Mouse (Mus musculus) CH12F3 (cell line): ENCODE data around the gene Atg5.
"Not testable (repeated sequence)": the region's sequence is repeated elsewhere in the genome, so short reads cannot be mapped to it uniquely, and the experiment has no call there.

Experiments used
- in situ Hi-C: fragments of 300-500 bp; cut with MboI; formaldehyde crosslinking; loops from 2 replicates; pipeline ENCODE4 v1.14.3; 2020; ENCODE audit warnings: low sequenced_read_pairs

Gene Atg5

DNA sequence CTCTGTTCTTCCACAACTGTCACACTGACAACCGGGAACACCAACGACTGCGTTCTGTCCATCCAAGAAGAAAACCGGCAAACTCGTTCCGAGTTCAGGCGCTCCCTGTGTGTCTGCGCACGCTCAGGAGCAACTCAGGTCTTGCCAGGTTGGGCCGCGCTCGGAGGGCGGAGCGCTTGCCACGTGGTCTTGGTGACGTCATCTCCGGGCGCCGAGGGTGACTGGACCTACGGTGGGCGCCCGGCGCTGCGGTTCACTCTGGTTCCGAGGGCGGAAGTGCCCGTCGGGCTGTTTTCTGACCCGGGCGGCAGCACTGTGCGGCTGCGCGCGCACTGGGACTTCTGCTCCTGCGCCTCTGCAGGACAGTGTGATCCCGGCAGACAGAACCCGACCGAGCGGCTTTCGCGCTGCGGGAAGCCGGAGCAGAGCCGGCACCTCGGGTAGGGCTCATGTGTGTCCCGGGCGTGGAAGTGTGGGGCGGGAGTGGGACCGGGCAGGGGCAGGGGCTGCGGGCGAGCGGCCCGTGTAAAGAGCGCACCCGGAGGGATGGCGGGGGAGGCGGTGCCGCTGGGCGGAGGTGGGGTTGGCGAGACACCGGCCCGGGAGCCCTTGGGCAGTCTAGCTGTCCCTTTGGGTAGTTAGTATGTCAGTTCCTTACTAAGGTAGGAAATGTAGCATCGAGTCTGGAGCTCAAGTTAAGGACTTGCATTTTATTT lies at the start of gene Atg5:
Atg5 (plus strand) TSS at position 214 of the 716 bp plus-strand sequence.
- in situ Hi-C loops: no loop called here

DNA sequence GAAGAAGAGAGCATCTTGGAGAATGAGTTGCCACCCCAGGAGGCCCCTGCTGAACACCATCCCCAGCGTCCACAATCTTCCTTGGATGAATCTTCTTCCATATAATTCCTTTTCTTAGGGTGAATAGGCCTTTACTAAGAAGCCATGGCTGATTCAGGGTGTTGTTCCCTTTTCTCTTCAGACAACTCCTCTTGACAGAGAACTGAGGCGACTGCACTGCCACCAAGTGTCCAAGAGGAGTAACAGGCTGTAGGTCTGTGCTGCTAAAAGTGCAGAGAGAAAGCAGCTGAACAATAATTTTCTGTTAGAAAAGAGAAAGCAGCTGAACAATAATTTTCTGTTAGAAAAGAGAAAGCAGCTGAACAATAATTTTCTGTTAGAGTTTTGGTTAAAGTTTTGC lies 49.1 kb upstream of the Atg5 start:
- in situ Hi-C loops: not testable (repeated sequence)

DNA sequence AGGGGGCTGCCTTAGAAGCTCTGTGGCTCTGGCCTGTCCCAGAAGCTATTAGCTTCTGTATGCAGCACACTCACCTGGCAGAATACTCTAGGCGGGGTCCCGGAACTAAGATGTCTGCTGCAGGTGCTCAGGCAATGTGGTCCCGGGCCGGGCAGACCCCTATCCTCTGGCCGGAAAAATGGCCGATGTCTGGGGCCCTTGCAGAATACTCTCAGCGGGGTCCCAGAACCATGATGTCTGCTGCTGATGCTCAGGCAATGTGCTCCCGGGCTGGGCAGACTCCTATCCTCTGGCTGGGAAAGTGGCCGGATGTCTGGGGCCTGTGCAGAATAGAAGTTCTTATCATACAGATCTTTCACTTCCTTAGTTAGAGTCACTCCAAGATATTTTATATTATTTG lies 43.8 kb upstream of the Atg5 start:
- in situ Hi-C loops: no loop called here

DNA sequence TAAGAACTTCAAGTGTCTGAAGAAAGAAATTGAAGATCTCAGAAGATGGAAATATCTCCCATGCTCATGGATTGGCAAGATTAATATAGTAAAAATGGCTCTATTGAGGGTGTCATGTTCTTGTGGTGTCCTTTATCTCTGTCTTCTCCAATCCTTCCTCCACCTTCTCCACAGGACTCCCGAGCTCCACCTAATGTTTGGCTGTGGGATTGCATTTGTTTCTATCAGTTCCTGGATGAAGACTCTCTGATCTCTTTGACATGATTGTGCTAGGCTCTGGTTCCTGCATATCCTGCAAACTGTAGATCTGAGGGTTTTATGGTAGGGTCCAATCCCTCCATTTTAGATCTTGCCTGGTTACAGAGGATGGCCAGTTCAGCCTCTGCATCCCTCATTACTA lies 34.8 kb upstream of the Atg5 start:
- in situ Hi-C loops: not testable (repeated sequence)

DNA sequence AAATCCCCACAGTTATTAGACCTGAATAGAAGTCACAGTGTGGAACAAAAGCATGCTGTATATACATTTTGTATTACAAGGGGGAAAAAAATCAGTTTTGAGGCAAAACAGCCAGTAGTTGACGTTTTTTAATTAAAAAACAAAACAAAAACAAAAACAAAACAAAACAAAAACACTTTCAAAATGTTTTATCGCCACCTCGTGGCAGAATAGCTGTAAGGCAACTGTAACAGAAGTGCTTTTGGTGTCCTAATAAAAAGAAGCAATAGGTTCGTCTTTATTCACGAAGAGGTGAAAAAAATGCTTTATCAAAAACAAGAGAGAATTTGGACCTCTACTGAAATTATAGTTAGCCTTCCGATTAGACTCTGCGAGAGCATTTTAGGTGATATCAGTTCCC lies 32.9 kb upstream of the Atg5 start:
- in situ Hi-C loops: not testable (repeated sequence)

DNA sequence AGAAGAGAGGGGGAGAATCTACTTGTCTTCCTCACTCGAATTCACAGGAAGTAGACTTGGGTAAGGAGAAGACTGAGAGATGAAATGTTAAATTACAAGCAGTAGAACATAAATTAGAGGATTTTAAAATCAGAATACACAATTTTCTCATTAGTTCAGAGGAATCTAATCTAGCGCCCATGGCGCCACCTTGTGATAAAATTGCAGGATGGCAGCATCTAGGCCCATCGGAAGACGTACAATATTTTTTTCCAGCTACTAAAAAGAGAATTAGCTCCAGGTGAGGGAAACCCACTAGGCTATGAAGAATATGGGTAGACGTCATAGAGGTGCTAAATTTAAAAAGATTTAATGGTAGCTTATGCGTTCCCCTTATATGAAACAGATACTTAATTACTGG lies 11.5 kb upstream of the Atg5 start:
- in situ Hi-C loops: no loop called here

DNA sequence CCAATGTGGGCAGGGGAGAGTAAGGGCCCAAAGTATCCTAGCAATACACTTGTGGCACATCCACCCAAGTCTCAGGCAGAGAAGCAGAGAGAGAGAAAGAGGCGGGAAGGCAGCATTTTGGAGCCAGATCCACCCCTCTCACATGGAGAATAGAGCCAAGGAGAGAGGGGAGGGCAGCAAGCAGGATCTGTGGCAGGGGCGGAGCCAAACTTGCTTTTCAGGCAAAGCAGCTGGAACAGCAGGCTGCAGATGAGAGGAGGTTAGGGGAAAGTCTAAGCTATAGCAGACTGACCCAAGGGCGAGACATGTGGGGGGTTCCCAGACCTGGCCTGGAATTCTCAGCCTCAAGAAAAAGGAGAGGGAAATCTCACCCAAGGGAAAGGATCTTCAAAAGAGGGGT lies 2.3 kb upstream of the Atg5 start:
- in situ Hi-C loops: no loop called here

DNA sequence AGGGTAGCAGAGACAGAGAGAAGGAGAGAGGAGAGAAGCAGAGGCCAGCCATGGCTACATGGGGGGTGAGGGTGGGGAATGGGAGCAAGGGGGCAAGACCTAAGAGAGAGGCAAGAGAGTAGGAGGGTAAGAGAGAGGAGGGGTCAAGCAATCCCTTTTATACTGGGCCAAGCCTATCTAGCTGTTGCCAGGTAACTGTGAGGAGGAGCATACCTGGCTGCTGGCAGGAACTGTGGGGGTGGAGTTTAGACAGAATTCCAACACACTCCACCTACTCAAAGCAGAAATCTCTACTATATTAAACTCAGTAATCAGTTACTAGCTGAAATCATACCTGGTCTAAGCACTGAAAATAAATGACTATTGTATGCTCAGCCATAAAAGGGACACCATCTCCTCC lies 1.6 kb upstream of the Atg5 start:
- in situ Hi-C loops: no loop called here

DNA sequence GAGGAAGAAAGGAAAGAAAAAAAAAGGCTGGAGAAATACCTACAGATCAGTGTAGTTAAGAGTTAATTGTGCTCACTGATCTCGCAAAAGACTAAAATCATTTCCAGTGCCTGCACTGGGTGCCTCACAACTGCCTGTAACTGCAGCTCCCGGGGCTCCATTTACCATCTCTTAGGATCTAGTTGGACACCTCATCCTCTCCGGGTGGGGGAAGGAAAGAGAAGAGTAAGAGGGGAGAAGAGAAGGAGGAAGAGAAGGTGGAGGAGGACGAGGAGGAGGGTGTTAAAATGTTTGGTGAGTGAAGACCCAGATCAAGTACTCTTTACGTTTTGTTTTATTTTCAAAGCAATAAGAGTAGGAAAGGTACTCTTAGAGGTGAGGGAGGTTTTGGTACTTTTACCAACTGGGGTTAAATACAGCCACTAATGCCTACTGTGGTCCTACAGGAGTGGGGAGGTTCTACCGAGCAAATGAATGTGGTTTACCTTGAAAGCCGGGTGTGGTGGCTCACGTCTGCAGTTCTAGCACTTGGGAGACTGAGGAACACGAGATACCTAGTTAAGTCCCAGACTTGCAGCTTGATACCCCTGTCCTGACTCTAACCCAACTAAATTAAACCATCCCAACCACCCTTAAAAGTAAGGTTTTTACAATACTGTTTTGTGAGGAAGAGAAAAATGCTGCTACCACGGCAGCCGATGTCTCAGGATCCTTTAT lies 574 bp upstream of the Atg5 start:
- in situ Hi-C loops: no loop called here

DNA sequence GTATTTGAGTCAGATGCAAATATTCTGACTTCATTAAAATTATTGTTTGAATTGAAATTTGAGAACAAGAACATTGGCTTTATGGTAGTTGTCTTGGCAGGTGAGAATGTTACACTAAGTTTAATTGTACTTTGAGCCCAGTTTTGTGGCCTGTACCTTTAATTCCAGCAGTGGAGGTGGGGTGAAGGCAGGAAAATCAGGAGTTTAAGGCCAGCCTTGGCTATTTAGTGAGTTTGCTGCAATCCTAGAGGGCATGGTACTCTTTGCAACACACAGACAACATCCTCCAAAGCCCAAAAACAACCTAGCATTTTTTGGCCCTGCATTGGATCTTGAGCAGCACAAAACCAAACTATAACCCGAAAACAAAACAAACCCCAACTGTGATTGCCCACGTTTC lies 1.1 kb downstream of the Atg5 start:
- in situ Hi-C loops: no loop called here

DNA sequence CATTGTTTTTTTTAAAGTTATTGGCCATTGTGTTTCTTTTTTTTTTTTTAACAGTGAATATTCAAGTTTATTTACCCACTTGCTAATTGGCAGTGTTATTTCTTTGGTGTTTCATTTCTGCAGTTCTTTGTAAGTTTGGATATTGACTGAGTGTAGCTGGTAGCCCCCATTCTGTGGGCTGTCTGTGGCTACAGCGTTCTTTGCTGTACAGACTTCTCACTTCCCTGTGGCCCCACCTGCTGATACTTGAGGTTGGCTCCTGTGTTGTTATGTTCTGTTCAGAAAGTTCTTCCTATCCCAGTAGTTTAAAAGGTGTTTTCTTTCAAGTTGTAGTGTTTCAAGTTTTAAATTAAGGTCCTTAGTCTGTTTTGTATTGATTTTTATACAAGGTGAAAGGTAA lies 14.2 kb downstream of the Atg5 start:
- in situ Hi-C loops: no loop called here

DNA sequence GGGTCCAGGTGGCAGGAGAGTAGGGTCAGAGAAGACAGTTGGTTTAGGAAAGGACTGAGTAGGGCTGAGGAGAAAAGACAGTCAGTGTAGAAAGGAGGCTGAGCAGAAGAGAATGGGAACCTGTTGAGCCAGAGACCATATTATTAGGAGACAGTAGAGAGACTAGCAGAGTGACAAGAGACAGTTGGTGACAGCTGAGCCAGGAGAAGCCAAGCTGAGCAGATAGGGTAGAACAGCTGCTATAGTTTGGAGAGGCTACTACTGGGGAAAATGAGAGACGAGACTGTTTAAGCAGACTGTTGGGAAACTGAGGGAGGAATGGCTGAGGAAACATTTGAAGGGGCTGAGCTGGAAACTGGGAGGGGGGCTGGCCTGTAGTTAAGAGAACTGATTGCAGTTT lies 16.9 kb downstream of the Atg5 start:
- in situ Hi-C loops: no loop called here

DNA sequence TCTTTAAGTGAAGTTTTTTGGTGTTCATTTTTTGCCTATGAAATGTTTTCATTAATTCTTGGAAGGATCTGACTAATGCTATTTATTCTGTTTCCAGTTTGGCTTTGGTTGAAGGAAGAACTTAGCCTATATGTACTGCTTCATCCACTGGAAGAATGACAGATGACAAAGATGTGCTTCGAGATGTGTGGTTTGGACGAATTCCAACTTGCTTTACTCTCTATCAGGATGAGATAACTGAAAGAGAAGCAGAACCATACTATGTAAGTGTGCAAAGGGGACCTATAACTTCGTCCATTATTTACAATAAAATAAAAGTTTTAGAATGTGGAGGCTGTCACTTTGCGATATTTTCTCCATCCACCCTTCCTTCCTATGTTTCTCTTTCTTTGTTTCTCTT lies 17.8 kb downstream of the Atg5 start:
- in situ Hi-C loops: no loop called here

DNA sequence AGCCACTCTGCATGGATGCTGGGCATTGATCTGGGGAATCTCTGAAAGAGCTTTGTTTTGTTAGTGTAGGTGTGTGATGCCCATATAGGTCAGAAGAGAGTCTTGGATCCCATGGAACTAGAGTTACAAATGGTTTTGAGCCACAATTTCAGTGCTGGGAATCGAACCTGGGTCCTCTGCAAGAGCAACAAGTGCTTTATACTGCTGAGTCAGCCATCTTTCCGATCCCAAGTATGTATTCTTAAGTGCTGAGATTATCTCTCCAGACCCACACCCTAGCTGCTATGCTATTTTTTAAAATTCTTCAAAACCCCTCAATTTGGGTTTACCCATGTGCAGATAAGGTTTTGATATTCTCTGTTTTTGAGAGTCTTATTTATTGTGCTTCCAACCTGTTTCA lies 22.7 kb downstream of the Atg5 start:
- in situ Hi-C loops: loop anchor here (10.0 kb wide), 2 partner anchors 164 to 754 kb away; no protein-coding TSS in a partner anchor

DNA sequence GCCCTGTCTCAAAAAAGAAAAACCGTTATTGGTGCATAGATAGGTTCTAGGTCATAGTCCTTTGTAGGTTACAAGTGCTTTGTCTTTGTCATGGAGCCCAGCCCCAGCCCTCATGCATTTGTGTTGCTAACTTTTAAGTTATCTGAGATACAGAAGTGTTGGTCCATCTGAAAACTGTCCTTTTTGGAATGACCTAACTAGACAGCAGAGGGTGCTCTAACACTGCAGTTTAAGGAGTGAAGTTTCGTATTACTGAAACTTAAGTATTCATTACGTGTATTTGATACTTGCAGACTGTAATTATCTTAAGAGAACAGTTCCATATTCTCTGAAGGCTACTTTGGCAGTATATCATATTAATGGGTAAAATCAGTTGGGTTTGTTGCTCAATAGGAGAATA lies 24.0 kb downstream of the Atg5 start:
- in situ Hi-C loops: loop anchor here (10.0 kb wide), 2 partner anchors 163 to 753 kb away; no protein-coding TSS in a partner anchor

DNA sequence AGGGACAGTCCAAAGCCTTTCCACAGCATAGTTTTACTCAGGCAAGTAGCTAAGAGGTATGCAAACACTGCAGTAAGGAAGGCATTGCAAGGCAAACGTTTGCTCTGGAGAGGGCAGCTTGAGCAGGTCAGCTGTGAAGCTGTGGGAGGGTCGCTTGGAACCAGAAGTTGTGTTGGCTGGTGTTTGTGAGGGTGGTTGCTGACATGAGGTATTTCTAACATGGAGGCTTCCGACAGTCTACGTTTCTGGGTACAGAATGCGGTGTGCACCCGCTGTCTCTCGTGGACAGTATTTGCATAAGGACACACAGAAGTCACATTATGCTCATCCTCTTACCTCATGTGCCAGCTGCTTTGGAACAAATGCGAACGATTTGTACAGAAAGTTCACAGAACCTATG lies 31.0 kb downstream of the Atg5 start:
- in situ Hi-C loops: loop anchor here (10.0 kb wide), 2 partner anchors 156 to 746 kb away; no protein-coding TSS in a partner anchor

DNA sequence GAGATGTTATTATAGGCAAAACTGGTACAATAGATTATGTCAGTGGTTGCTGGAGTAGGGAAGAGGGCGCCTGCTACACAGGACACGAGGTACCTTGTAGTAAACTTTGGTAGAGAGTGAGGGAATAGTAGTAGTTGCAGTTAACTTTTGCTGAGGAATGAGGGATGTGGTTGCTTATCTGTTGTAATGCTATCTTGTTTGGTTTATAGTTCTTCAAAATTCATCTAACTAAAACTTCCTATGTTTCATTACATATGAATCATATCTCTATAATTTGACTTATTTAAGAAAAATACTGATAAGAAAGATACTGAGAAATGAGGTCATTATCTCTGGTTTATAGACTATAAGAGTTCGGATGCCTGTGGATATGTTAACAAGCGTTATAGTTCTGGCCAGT lies 31.9 kb downstream of the Atg5 start:
- in situ Hi-C loops: no loop called here

DNA sequence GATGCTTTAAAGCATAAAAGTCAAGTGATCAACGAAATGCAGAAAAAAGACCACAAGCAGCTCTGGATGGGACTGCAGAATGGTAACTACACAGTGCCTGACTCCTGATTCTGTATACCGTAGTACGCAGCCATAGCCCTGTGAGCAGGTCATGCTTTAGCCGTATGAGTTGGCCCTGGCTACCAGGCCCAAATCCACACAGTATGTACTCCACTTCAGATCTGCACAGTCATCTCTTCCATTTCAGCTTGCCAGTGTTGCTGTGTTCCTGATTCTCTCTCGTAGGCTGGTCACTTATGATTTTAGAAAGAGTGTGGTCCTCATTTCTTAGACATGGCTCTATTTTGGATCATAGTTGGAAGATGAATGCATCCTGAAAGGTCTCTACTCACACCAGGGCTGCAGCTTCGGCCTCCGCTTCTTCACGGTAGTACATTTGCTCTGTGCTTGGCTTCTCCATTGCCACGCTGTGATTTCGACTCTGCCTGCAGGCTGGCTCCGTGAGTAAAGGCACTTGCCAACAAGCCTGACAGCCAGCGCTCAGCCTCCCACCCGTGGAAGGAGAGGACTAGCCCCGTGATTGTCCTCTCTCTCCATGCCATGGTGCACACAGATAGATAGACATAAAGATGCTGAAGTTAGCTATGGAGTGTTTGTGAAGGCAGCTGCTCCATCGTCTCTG lies 35.6 kb downstream of the Atg5 start:
- in situ Hi-C loops: no loop called here

DNA sequence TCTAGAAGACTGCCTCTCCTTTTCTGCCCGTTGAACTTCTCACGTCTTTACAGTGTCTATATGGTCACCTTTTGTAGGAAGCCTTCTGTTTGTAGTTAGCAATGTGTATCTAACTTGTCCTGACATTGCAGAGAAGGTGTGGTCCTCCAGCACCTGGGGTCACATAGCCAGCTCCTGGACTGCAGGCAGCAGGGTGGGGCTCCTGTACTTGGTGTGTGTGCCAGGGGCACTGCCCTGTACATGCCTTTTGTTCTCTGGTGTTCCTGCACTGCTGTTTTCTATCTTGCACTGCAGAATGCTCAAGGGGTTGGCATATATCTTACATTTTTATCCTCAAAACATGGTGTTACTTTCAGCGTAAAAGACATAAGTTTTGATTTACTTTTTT lies 36.2 kb downstream of the Atg5 start:
- in situ Hi-C loops: no loop called here

DNA sequence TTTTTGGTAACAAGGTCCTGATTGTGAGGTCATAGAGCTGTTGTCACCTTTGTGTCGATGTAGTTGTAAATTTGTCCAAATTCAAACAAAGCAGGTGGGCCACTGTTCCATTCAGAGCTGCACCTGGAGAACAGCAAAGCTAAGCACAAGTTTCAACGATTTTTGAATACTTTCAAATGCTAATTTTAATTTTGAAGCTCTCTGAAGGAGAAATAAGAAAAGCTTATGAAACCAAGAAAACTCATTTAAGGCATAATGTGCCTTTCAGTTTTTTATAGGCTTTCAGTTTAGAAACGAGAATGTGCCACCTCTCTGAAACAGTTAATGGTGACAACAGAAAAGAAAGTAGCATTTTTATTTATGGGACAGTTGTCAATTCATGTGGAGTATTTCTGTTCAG lies 36.7 kb downstream of the Atg5 start:
- in situ Hi-C loops: no loop called here

DNA sequence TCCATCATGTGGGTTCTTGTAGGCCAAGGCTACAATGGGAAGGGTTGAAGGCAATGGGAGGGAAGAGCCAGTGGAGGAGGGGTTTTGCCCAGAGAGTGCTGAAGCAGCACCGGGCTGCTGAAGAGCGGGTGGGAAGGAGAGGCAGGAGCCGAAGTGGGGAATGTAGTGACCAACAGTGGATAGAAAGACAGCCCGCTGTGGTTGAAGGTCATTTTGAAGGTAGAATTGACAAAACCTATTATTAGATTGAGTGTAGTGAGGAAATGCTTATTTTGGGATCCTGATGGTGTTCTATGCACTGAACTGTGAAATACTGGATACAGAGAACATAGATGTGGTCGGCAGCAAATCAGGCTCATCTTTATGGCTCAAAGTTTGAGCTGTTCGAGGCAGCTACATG lies 38.1 kb downstream of the Atg5 start:
- in situ Hi-C loops: no loop called here

DNA sequence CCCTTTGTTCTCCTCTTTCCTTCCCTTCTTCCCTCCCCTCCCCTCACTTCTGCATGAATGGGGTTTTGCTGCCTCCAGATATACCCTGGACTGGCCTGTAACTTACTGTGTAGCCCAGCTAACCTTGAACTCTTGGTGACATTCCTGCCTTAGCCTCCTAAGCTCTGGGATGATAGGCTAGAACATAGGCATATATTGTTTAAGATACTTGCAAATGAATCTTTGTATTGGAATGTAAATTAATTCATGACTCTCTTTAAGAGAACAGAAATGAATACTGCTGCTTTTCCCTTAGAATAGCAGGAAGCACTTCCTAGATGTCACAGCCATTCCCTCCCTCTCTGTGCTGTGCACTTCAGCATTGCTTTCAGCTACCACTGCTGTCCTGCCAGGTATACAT lies 40.1 kb downstream of the Atg5 start:
- in situ Hi-C loops: no loop called here
